Mouse (Mus musculus) lung, embryonic 16.5 days (tissue): ENCODE measurements around the gene Spef1. TPM values are rescaled to one million over a fixed set of nuclear protein-coding genes. Genes with fewer than 3 reads are reported as not detected.

Experiments
- ATAC-seq: fragments of 200-750 bp; cut with Nextera tagmentation; 2 replicates; pipeline ENCODE4 v1.8.0; 2017; ENCODE audit warnings: low read depth, mild to moderate bottlenecking, moderate library complexity
- H3K27ac ChIP-seq: fragments of 300-500 bp; sonication (generic); 2 replicates; pipeline ENCODE4 v1.5.1; 2014; ENCODE audit warnings: mild to moderate bottlenecking, control low read depth, low read length
- H3K27me3 ChIP-seq: fragments of 300-500 bp; sonication (generic); 2 replicates; pipeline ENCODE4 v1.6.1; 2014; ENCODE audit warnings: low read depth, low read length, mixed read lengths; ENCODE audit not compliant: control insufficient read depth, insufficient read depth
- H3K36me3 ChIP-seq: fragments of 300-500 bp; sonication (generic); 2 replicates; pipeline ENCODE4 v1.6.1; 2014; ENCODE audit warnings: low read length; ENCODE audit not compliant: control insufficient read depth, insufficient read depth
- H3K4me1 ChIP-seq: fragments of 300-500 bp; sonication (generic); replicated peaks from 2 replicates; pipeline ENCODE4 v1.6.1; 2014; ENCODE audit warnings: low read length, mixed read lengths; ENCODE audit not compliant: control insufficient read depth, insufficient read depth
- H3K4me2 ChIP-seq: fragments of 300-500 bp; sonication (generic); 2 replicates; pipeline ENCODE4 v1.6.1; 2014; ENCODE audit warnings: low read depth, low read length, control low read depth
- H3K4me3 ChIP-seq: fragments of 300-500 bp; sonication (generic); 2 replicates; pipeline ENCODE4 v1.5.1; 2014; ENCODE audit warnings: mild to moderate bottlenecking, low read length, control low read depth
- H3K9ac ChIP-seq: fragments of 300-500 bp; sonication (generic); 2 replicates; pipeline ENCODE4 v1.6.1; 2014; ENCODE audit warnings: low read length, control low read depth
- H3K9me3 ChIP-seq: fragments of 300-500 bp; sonication (generic); 2 replicates; pipeline ENCODE4 v1.6.1; 2016; ENCODE audit warnings: low read length; ENCODE audit not compliant: control insufficient read depth
- WGBS: fragments of 180-500 bp; shearing (Covaris S2); extraction: QIAGEN DNeasy Blood & Tissue Kit; methylation state at CpG from one replicate; pipeline ENCODE4 v1.1.7; 2014; 5-methylcytosine and 5-hydroxymethylcytosine counted together
- polyA plus RNA-seq: library from polyadenylated mRNA; unstranded; fragments of >200 nt; fragmentation: Nextera tagmentation; extraction: Ambion mirVana; gene quantifications from 2 replicates; pipeline ENCODE4 v1.2.1, GENCODE M21; 2015

Gene Spef1
- polyA plus RNA-seq, 1 experiment from 2014 or later = 6.5 TPM

DNA sequence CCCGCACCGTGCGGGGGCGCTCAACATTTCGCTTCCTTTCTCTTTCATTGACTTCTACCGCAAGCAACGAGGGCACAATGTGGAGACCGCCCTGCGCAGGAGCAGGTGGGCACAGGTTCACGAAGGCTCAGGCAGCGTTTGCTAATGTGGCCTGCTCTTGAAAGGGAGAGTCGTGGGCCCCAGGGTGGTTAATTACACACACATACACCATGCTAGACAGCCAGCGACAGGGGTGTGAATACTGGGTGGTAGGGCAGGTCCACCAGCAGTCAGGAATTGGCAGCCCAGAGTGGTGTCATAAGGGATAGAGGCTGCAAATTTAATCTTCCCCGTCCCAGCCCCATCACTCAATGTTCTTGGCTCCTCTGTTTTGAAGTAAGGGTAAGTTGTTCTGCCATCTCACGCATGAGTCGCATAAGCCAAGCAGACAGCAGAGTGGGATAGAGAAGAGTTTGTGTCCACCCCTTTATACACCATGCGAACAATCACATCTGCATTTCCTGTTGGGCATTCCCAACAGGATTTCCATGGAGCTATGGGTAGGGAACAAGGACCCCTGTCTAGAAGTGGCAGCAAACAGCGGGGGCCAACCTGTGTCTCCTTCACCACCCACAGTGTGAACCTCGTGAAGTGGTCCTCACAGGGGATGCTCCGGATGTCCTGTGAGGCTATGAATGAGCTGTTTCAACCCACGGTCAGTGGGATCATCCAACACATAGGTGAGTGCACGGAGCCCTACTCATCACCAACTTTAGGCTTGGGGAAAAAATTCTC is 43.9 kb downstream of the Spef1 start:
- no peaks in the 10 kb centered on the region for H3K9me3 ChIP-seq
- no peaks in the 10 kb centered on the region for H3K27me3 ChIP-seq
- H3K4me1 ChIP-seq = peaks cover 14% of the 10 kb centered on the region
- 0 out of 2 replicates have a peak overlapping the region, but pooled peaks have one; percentile 24 for H3K4me2 ChIP-seq
- WGBS = 68% methylated on average over 22 of the region's 22 CpGs
- H3K36me3 ChIP-seq = peaks cover 28% of the 10 kb centered on the region
- no peak for ATAC-seq
- H3K4me3 ChIP-seq = no peak overlapping the region
- no peak overlapping the region for H3K9ac ChIP-seq
- H3K27ac ChIP-seq = no peak overlapping the region

DNA sequence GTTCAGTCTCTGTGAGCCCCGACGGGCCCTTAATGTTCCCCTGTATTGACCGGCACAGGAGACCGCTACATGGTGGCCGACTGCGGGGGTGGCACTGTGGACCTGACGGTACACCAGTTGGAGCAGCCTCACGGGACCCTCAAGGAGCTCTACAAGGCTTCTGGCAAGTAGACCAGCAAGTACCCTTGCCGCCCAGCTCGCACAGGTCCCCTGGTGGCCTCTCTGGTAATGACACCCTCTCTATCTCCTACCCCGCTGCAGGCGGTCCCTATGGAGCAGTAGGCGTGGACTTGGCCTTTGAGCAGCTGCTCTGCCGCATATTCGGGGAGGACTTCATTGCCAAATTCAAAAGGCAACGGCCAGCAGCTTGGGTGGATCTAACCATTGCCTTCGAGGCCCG is 44.5 kb downstream of the Spef1 start:
- no peak overlapping the region for H3K27ac ChIP-seq
- no peak overlapping the region for H3K9ac ChIP-seq
- no peaks in the 10 kb centered on the region for H3K9me3 ChIP-seq
- no peak overlapping the region for H3K4me3 ChIP-seq
- WGBS = 30% methylated on average over 18 of the region's 18 CpGs
- H3K36me3 ChIP-seq = peaks cover 27% of the 10 kb centered on the region
- H3K27me3 ChIP-seq = no peaks in the 10 kb centered on the region
- peak; percentile 74 for ATAC-seq
- peaks cover 14% of the 10 kb centered on the region for H3K4me1 ChIP-seq
- H3K4me2 ChIP-seq = 0 out of 2 replicates have a peak overlapping the region, but pooled peaks have one; percentile 24

DNA sequence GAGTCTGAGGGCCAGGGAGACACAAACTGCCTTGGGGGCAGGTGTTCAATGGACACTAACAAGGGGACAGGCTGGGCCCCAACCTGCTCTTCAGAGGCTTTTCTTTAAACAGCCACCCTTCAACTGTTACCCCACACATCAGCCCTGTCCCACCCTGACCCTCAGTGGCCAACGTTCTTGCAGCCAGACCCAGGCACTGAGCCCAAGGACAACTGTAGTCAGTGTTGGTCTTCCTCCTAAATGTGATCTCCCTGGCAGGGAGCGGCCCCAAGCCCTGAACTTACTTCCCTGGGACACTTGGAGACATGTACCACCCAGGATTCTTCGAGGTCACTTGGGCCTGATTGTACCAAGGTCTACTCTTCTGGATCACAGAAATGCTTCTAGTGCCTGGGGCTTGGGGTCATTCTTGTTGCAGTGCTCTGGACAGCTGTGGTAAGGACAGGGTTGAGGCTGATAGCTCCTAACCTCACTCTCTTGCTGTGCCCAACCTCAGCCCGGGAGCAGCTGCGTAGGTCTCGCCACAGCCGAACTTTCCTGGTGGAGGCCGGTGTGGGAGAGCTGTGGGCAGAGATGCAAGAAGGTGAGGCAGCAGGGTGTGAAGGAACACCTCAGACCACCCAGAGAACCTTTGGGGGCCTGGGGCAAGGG is 45.6 kb downstream of the Spef1 start:
- H3K9me3 ChIP-seq = no peaks in the 10 kb centered on the region
- no peak overlapping the region for H3K4me2 ChIP-seq
- H3K9ac ChIP-seq = no peak overlapping the region
- WGBS = 91% methylated on average over 8 of the region's 8 CpGs
- no peak overlapping the region for H3K4me3 ChIP-seq
- no peak overlapping the region for H3K27ac ChIP-seq
- H3K36me3 ChIP-seq = peaks cover 28% of the 10 kb centered on the region
- ATAC-seq = no peak
- H3K27me3 ChIP-seq = no peaks in the 10 kb centered on the region
- H3K4me1 ChIP-seq = peaks cover 14% of the 10 kb centered on the region

DNA sequence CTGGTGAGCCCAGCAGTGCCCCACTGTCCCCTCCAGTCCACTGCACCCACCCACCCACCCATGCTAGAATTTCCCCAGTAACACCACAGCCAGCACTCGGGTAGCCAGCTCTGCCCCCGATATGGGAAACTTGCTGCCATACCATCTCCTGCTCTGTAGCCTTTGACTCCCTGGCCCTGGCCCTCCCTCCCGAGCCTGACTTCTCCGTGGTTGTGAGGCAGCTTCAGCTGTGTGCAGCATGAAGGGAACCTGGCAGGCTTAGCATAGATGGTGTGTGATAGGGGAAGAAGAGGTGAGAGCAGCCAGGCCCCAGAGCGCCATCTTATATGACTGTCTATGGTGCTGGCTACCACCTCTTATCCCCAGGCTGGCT is 46.6 kb downstream of the Spef1 start:
- H3K4me1 ChIP-seq = peaks cover 14% of the 10 kb centered on the region
- no peaks in the 10 kb centered on the region for H3K27me3 ChIP-seq
- 55% methylated on average over 5 of the region's 5 CpGs for WGBS
- H3K27ac ChIP-seq = peak overlapping the region; percentile 87
- no peaks in the 10 kb centered on the region for H3K9me3 ChIP-seq
- H3K4me2 ChIP-seq = no peak overlapping the region
- peak overlapping the region; percentile 34; the same call in 1 of the 2 replicates for H3K9ac ChIP-seq
- peaks cover 29% of the 10 kb centered on the region for H3K36me3 ChIP-seq
- no peak overlapping the region for H3K4me3 ChIP-seq
- ATAC-seq = no peak

DNA sequence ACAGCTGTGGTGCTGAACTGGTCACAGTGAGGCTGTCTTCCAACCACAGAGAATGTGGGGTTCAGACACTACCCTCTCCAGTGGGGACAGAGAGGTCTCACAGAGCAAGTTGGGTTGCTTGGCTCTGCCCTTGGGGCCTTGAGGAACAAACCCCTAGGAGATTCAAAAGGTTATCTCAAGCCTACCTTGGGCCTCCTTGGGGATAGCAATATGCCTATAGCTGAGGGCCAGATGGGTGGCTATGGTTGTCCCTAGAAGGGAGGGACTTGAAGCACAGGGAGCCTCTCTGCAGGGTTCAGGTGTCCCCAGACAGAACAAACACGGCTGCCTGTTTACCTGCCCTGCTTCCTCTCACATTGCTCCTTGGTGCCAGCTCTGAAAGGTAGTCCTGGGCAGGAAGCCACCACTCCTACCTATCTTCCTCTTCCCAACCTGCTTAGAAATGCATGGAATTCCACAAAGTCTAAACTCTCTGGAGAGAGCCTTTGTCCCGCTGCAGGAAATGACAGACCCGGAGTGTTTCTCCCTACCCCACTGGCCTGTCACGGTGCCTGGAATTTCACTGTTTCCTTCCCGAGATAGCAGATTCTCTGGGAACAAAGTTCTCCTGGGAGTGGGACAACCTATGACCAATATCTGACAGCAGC is 47.1 kb downstream of the Spef1 start:
- H3K27ac ChIP-seq = peak overlapping the region; percentile 87
- H3K4me3 ChIP-seq = no peak overlapping the region
- 14% methylated on average over 5 of the region's 5 CpGs for WGBS
- H3K27me3 ChIP-seq = no peaks in the 10 kb centered on the region
- peaks cover 29% of the 10 kb centered on the region for H3K36me3 ChIP-seq
- peak; percentile 51 for ATAC-seq
- no peaks in the 10 kb centered on the region for H3K9me3 ChIP-seq
- peaks cover 14% of the 10 kb centered on the region for H3K4me1 ChIP-seq
- no peak overlapping the region for H3K9ac ChIP-seq
- no peak overlapping the region for H3K4me2 ChIP-seq

DNA sequence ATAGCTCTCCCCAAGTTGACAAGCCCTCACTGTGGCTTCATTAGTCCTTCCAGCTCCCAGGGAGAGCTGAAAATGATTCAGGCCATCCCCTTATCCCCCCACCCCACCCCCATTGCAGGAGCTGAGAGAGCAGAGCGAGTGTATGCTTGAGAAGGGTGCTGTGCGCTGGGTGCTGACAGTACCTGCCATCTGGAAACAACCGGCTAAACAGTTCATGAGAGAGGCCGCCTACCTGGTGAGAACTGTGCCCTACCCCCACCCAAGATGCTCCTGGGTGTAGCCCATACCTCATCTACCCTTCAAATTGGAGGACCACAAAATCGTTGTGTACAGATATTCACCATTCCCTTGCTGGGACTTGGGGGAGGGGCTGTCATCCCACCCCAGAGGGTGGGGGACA is 47.8 kb downstream of the Spef1 start:
- no peak overlapping the region for H3K4me3 ChIP-seq
- WGBS = 86% methylated on average over 5 of the region's 5 CpGs
- no peaks in the 10 kb centered on the region for H3K27me3 ChIP-seq
- no peak overlapping the region for H3K9ac ChIP-seq
- H3K4me2 ChIP-seq = no peak overlapping the region
- H3K9me3 ChIP-seq = no peaks in the 10 kb centered on the region
- H3K4me1 ChIP-seq = peaks cover 14% of the 10 kb centered on the region
- ATAC-seq = no peak
- peaks cover 24% of the 10 kb centered on the region for H3K36me3 ChIP-seq
- H3K27ac ChIP-seq = no peak overlapping the region

DNA sequence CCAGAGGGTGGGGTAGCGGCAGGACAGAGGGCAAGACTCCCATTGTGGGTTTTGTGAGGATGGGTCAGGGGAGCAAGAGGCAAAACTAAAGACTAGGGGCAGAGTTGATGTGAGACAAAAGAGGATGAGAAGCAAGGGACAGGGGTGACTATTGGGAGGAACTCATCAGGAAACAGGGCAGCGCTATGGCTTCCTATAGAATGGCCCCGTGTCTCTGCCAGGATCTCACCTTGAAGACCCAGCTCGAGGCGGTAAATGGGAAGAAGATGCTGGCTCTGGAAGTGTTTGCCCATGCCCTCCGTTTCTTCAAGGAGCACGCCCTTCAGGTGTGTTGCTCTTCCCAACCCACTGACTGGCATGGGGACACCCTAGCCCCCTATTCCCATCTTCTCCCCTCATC is 48.3 kb downstream of the Spef1 start:
- Histone ChIP-seq H3K27ac (no peak overlapping the region), H3K4me2 (no peak overlapping the region), H3K4me1 (peaks cover 14% of the 10 kb centered on the region), H3K36me3 (peaks cover 22% of the 10 kb centered on the region), H3K9ac (no peak overlapping the region), H3K27me3 (no peaks in the 10 kb centered on the region), H3K9me3 (no peaks in the 10 kb centered on the region), H3K4me3 (no peak overlapping the region)
- 90% methylated on average over 7 of the region's 7 CpGs for WGBS
- no peak for ATAC-seq

DNA sequence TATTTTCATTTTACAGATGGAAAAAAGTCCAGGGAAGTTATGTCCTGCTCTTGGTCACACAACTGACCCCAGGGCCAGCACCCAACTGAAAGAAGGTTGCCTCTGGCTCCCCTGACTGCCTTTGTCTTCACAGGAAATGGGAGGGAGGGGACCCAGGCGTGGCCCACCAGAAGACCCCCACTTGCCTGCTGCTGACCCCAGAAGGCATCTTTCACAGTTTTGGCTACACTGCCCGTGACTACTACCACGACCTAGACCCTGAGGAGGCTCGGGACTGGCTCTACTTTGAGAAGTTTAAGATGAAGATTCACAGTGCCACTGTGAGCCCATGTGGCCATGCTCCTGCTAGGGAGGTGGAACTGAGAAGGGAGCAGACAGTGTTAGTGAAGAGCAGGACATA is 48.8 kb downstream of the Spef1 start:
- peaks cover 14% of the 10 kb centered on the region for H3K4me1 ChIP-seq
- no peak for ATAC-seq
- H3K36me3 ChIP-seq = peaks cover 17% of the 10 kb centered on the region
- H3K27ac ChIP-seq = no peak overlapping the region; the same call in 1 of the 2 replicates
- H3K27me3 ChIP-seq = no peaks in the 10 kb centered on the region
- 79% methylated on average over 4 of the region's 4 CpGs for WGBS
- H3K4me2 ChIP-seq = no peak overlapping the region
- no peaks in the 10 kb centered on the region for H3K9me3 ChIP-seq
- no peak overlapping the region for H3K4me3 ChIP-seq
- H3K9ac ChIP-seq = no peak overlapping the region

DNA sequence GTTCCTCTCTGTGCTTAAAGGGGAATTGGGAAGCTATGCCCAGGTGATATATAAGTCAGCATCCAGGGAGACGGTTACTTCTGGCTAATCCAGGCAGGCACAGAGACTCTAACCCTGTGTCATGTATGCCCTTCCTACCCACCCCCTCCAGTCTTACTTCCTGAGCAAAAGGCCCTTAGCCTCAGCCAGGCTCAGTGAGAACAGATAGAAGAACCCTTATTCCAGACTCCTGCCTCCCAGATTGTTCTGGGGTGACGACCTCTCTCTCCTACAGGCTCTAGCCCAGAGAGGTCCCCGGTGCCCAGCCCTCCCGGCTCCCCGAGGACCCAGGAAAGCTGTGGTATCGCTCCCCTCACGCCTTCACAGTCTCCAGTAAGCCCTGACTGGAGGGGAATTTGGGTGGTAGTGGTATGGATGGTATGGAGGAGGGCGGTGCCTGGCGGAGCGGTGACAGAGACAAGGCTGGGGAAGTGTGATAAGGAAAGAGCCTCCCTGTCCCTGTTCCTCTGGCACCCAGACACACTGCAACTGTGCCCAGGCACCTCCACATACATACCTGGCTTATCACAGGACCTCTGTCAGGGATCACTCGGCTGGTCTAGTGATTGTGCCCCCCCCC is 51.5 kb downstream of the Spef1 start:
- peaks cover 15% of the 10 kb centered on the region for H3K36me3 ChIP-seq
- H3K27me3 ChIP-seq = no peaks in the 10 kb centered on the region
- H3K27ac ChIP-seq = no peak overlapping the region

More for the DNA sequence above, 51.5 kb downstream of the Spef1 start:
- Histone ChIP-seq H3K9me3 (no peaks in the 10 kb centered on the region), H3K4me1 (peaks cover 14% of the 10 kb centered on the region), H3K4me2 (no peak overlapping the region), H3K9ac (no peak overlapping the region), H3K4me3 (no peak overlapping the region)
- WGBS = 43% methylated on average over 11 of the region's 11 CpGs
- ATAC-seq = no peak
